Mouse (Mus musculus) ovary, adult 18-20 months (tissue): ENCODE results near the gene T2.

Experiments
- DNase-seq: peaks from one replicate; pipeline ENCODE4 v3.0.0; 2022; ENCODE audit warnings: low spot score, mixed read lengths

The T2 gene

DNA sequence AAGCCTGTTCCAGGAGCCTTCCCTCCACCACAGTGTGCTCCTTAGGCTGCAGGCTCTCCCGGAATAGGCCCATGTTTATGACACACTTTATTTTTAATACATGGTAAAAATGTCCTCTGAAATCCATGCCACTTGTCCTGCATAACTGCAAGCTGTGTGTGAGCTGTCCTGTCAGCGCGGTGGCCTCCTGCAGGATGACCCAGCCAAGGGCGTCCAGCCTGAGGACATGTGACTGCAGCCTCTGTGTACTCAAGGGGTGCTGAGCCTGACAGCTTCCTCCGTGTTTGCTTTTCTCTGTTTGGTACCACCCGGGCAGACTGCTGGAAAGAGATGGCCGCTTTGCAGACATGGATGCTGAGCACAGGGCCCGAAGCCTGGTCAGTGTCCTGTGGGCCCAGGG, 61.1 kb downstream of the T2 start:
- DNase-seq: no peak

DNA sequence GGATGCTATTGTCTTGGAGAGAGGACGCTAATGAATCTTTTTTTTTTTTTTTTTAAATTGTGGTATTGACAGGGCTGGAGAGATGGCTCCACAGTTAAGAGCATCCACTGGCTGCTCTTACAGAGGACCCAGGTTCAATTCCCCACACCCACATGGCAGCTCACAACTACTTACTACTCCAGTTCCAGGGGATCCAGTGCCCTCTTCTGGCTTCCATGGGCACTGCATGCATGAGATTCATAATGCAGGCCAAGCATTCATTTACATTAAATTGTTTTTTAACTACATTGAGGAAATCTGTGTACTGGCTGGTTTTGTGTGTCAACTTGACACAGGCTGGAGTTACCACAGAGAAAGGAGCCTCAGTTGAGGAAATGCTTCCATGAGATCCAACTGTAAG, 64.9 kb downstream of the T2 start:
- no peak for DNase-seq

DNA sequence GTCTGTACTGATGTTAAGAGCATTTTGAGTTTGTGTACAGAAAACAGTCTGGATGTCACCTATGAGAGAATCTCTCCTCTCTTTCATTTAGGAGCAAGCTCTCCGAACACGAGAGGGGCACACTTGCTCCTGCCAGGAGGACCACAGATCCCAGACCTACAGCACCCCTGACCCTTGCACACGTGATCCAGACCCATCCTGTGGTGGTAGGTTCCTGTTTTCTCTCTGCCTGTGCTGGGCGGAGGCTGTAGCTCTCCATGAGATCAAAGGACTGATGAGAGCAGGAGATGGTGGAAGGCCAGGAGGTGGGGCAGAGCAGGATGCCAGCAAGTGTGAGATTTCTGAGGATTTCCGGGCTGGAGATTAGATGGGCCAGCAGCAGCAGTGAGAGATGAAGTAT, 65.7 kb downstream of the T2 start:
- DNase-seq: no peak

DNA sequence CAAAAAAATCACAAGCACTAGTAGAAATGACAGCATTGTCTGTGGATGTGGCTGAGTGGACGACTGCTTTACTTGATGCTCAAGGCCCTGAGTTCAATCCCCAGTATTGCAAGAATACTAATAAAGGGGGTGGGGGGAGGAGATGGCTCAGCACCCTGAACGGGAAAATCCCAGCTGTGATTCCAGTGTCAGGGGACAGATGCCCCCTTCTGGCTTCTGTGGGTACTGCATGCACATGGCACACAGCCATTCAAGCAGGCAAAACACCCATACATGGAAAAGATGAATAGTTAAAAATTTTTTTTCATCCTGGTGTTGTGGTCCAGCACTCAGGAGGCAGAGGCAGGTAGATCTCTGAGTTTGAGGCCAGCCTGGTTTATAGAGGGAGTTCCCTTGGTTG, 67.5 kb downstream of the T2 start:
- DNase-seq: no peak

DNA sequence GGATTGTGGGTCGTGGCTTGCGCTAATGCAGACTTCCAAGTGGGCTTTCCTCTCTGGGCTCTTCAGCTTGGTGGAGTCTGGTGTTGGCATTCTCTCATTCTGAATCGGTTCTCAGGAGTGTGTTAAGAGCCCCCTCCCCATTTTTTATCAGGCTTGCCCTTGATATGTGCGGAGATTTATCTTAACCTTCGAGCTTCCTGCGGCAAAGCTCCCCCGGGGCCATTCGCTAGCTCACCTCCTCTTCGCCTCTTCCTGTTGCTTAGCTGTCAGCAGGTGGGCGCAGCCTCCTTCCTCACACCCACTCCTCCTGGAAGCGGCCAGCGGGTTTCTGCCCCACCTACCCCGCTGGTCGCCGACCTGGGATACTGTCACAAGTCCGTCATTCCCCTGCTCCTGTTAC, 73.6 kb downstream of the T2 start:
- DNase-seq: no peak

DNA sequence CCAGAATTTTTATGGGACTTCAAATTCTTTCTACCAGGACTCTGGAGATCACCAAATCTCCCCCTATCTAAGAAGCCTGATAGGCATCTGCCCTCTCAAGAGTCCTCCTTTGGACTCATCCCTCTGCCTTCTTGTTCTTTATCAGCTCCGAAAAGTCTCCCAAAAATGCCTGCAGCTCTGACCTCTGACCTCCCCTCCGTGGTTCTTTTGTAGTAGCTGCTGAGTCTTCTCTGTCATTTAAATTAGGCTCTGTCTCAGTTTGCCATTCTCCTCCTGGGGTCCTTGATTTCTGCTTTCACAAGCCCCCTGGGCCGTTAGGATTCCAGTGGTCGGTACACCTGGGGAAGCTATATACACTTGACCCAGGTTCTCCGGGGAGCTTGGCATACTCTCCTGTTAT, 74.1 kb downstream of the T2 start:
- no peak for DNase-seq

DNA sequence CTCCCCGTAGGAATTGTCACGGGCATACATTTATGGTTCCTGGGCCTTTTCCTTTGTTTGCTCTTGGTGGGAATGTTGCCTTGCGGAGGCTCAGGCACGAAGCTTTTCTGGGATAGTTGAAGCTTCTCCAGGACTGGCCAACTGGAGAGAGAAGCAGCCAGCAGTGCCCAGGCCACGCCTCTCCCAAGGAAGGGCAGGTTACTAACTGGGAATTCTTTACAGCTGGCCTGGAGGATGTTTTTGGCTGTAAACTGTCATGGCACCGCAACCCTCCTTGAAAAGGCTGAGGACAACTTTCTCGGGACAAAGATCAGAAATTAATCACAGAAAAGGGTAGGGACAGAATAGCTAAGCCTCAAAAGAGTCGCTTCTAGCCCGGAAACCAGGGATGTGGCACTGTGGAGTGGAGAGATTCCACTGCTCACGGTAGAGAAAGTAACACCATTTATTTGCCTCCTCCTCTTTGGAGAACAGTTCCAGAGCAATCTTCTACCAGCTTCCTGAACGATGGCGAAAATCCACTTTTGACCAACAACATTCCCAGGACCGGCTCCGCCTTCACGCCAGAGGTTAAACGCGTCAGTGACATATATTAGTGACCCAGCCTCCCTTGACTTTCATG, 76.5 kb downstream of the T2 start:
- DNase-seq: no peak

DNA sequence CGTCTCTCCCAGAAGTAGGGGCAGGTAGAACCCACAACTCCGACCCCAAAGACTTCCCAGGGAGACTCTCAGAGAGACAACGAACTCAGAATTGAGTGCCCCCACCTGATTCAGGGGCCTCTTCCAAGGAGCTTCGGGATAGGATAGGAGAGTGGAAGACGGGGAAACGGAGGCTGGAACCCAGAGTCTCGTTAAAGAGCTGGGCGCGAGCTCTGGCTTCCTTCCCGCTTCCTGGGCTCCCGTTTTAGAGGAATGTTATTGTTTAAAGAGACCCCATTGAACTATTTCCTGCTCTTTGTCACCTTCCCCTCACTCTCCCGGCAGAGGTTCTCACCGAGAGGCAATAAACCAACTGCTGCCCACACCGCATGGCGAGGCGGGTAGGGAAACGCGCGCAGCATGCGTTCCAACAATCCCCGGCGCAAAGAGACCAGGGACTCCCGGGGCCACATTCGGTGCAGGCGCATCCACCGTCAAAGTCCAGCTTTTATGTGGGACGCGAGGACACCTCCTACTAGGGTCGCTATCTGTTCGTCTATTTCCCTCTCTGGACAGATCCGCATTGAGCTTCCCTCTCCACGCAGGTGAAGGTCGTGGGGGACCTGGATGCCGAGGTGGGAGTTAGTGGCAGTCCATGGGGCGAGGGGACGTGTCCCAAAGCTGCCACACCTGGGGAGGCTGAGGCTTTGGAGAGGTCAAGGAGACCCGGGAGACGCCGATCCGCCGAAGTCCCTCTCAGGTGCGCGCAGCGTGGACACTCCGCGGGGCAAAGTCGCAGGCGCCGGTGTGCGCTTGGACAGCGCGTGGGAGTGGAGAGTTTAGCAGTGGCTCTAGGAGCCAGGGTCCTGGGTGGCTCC, 77.6 kb downstream of the T2 start:
- no peak for DNase-seq

DNA sequence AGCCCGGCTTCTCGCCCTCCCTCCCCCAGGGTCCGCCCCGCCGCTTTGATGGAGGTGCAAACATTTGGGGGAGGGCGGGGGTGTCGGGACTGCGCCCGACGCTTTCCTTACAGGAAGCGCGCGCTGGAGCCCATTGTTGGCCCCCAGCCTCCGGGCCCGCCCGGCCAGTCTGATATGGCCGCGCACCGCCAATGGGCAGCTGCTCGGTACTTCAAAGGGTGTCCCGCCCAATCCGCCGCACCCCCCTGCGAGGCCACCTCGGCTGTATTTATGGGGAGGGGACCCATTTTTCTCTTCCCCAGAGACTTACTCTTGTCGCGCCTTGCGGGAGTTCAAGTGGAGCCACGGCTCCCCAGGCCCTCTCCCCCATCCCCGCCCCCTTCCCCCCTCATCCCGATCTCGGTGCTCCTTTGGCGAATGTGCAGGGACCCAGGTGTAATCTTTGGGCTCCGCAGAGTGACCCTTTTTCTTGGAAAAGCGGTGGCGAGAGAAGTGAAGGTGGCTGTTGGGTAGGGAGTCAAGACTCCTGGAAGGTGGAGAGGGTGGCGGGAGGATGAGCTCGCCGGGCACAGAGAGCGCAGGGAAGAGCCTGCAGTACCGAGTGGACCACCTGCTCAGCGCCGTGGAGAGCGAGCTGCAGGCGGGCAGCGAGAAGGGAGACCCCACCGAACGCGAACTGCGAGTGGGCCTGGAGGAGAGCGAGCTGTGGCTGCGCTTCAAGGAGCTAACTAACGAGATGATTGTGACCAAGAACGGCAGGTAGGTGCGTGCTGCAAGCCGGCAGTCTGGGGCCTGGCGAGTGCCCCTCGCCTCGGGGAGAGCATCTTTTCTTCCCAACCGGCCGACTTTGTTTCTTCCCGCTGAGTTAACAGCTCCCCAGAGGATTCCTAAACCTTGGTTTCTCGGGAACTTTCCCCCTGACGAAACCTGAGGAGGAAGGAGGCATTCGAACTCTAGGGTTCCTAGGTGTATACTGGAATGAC, 78.5 kb downstream of the T2 start, which contains the start of gene T:
T (plus strand) TSS at position 446 of the 983 bp plus-strand sequence.
- DNase-seq: no peak

DNA sequence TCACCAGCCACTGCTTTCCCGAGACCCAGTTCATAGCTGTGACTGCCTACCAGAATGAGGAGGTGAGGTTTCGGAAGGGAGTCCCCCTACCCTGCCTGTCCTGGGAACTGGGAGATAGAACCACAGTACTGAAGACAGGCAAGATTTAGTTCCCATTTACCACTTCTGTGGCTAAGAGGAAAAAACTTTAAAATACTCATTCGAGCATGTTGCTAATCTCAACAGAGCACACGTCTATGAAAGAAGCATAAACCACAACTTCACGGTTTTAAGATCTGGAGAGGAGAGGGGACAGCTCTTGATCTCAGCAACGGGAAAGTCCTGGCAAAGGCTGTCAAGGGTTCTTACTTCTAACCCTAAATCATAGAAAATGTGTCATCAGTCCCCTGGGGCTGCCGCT, 80.4 kb downstream of the T2 start:
- DNase-seq: no peak

DNA sequence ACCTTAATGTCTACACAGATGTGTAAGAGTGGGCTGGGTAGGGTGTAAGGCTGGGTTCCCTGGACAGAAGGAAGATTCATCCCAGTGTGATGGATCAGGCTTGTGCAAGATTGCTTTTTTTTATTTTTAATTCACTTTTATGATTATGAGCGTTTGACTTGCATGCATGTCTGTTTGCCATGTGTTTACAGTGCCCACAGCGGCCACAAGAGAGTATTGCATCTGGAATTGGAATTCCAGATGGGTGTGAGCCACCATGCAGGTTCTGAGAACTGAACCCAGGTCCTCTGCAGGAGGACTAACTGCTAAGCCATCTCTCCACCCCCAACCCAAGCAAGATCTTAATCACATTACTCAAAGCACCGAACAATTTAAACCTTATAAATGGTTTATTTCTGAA, 88.3 kb downstream of the T2 start:
- DNase-seq: no peak

DNA sequence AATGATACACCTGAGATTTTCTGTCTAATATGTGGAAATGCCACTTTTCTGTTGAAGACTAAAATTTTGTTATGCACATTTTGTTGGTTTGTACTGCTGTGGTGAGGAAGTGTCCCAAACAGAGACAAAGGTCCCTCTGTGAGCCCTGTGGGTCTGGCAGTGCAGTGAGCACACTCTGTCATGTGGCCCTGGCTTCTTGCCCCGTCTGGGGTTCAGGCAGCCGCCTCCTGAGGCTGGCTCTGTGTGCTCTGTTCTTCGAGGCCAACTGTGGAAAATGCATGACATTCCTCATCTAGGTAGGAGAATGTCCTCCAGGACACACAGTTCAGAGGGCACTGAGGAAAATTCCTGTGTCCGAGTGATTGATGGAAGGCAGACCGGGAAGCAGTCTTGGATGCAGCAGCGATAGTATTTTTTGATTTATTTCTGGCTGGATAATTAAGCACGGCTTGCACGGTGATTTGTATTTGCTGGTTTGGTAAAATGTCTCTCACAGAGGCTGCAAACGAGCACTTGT, 91.9 kb downstream of the T2 start:
- no peak for DNase-seq

DNA sequence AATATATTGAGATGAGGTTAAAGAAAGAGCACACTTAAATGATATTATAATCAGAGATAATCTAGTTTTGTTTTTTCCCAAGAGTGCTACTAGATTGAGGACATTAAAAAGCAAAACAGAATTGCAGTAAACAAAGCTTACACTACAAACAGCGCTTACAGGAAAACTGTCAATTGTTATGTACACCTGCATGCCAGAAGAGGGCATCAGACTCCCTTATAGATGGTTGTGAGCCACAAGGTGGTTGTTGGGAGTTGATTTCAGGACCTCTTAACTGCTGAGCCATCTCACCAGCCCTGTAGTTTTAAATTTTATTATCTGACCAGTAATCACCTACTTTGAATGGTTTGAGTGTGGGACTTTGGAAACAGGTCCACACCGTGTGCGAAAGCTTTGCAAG, 92.5 kb downstream of the T2 start:
- no peak for DNase-seq

DNA sequence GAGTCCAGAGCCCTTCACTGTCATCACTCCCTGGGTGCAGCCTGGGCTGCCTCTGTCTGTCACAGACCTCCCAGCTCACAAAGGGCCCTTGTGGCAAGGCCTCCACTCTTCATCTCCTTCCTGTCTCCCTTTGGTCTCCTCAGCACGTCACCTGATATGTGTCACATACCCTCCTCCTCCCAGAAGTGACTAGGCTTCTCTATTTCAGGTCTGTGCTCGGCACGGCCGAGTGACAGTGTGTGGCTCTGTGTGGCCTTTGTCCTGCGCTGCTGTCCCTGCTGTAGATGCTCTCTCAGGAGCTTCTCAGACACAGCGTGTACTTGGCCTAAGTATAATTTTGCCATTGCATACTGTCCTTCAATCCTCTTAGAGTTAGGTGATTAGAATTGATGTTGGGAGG, 99.4 kb downstream of the T2 start:
- no peak for DNase-seq

DNA sequence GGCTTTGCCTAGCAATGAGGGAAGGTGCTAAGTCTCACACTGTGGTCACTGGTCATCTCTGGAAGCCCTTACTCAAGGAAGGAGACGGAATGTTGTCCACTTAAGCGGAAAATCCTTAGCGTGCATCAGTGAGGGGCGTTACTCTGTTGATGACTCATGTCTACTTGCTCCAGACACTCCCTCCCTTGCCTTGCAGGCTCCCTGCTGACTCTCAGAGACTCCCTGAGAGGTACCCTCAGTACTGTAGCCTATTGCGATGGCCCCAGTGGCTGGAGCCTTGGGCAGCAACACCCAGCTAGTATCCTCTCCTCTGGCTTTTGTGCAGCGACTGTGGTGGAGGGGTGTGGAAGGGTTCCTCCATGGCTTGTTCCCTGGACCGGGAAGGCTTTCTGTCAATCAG, 99.8 kb downstream of the T2 start:
- DNase-seq: no peak

DNA sequence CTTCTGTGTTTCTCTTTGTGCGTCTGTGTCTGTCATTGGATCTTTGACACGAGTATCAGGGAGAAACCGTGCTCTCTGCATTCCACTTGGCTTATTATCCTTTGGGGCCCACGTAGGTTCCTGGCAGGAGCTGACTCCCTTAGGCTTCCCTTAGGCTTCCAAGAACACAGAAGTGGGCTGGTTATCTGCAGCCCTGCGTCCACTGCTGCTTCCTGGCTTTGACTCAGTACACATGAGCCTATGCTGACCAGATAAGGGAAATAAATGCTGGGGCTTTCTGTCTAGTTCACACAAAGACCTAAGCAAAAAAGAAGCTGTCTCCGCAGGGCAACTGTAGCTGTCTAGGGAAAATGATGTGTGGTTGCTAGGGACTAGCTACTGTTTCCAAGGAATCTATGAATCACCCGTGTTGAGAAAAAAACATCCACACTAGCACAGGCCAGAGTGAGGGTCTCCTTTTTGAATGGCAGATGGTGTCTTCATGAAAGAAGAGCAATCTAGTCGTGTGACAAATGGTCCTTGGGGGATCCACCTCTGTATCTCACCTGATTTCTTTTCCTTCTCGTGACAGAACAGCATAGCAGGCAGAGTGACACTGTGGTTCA, 101.2 kb downstream of the T2 start:
- DNase-seq: no peak

DNA sequence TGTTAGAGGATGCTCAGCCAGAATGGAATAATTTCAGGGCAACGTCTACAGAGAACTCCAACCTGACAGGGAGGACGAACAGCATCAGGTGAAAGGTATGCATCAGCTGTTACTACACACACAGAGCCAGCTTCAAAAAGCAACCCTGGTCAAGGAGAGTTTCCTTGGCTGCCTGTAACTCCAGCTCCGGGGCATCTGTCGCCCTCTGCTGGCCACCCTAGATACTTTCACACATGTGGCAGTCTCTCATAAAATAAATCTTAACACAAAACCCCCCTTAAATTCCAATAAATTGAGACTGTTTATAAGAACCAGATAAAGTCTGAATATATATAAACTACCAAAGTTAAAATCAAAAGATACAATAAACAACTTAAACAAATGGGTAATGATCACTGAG, 105.8 kb downstream of the T2 start:
- DNase-seq: no peak

DNA sequence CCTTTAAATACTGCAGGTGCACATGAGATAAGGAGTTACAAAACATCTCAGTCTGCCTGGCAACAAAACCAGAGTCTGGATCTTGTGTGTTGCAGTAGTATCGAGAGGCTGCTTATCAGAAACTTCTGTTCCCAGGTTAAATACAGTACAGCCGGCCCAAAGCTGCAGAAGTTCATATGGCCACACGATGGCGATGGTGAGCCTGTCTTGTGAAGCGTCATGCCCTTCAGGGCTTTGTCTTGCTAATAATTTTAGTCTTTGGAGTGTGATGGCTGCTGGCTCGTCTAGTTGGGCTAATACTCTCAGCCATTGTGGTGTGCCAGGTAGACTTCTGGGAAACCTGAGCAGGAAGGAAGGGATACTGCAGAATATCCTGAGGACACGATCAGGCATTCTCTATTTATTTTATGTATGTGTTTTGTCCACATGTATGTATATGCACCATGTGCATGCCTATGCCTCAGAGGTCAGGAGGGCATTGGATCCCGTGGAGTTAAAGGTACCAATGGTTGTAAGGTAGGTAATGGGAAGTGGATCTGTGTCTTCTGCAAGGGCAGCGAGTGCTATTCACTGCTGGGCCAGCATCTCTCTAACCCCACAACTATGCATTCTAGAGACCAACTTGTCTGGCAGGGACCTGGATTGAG, 107.8 kb downstream of the T2 start:
- no peak for DNase-seq

DNA sequence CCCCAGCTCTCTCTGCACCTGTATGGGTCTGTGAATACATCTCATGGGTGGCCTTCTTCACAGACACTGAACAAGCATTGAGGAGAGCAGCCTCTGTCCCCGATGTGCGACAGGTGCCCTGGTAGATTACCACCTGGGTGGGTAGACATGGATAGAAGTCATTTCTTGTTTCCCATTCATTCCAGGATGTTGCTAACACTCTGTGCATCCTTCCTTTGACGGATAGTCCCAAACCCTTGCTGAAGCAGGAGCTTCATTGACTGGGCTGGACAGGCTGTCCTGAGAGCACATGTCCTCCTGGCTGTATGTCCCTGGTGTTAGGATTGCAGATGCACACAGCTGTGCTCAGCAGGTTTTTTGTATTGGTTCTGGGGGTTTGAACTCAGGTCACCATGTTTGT, 112.0 kb downstream of the T2 start:
- no peak for DNase-seq

DNA sequence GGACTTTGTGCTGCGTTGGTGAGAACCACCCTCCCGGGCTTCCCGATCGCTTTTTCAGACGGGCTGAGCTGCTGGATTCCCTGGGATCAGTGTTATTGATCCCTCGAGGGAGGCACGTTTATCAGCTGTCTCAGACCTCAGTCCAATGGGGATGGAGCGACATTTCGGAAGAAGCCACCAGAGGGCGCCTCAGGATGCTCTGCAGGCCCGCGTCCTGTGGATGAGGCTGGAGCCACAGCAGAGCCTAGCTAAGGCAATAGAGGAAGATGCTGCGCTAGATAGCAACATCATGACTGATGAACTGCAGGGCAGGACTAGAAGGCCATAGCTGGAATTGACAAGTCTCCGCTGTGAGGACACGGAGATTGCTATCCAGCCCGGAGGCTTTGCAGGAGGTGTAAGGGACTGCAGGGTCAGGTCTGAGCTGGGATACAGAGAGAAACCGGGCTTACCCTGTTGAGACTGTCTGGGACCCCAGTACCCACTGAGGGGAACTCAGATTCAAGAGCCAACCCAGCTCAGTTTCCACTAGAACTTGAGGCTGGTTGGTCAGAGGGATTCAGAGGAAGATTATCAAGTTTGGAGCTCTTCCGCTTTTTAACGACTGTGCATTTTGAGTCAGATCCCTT, 113.0 kb downstream of the T2 start:
- DNase-seq: peak; percentile 7
